Mouse (Mus musculus) testis, adult 2 months (tissue): Measurements from ENCODE around the gene Ablim2.

Experiments
- CTCF ChIP-seq: fragments of 200-500 bp; IDR thresholded peaks from 2 replicates; pipeline ENCODE4 v1.5.1; 2012; ENCODE audit warnings: low read depth, mild to moderate bottlenecking, inconsistent platforms, low read length, moderate library complexity; ENCODE audit not compliant: control insufficient read depth, insufficient read depth, insufficient replicate concordance
- POLR2A ChIP-seq: fragments of 200-500 bp; IDR thresholded peaks from 2 replicates; pipeline ENCODE4 v1.6.1; 2012; ENCODE audit warnings: low read depth, mild to moderate bottlenecking, inconsistent platforms, low read length, moderate library complexity; ENCODE audit not compliant: control insufficient read depth

DNA sequence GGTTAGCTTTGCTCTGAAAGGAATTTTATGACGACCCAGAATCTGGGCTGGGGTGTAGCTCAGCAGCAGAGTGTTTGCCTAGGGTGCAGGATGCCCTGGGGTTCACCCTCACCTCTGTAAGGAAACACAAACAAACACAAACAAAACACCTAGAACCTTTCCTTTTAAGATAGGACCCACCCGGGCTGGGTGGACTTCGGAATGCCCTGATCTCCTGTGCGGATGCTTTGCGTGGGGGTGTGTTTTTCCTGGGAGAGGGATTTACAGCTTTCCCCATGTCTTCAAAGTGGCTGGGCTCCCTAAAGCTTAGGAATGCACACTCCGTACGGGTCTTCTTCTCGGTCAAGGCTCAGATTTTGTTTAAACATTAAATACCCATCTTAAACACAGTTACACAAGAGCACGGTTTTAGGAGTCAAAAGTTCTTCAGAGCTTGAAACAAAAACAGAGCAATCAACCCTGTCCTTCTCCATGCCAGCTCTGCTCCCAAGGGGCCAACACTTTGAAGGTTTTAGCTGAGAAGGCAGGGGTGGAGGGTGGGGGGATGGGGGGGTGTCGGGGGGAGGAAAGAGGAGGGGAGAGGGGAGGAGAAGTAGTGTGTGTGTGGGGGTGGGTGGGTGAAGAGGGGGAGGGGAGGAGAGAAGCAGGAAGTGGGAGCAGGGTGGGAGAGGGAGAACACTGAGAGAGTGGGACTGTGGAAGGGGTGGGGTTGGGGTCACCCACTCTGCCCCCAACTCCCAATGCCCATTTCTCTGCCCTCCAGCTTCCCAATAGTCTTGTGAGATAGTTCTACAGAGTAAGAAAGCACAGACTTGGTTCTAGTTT lies 142.9 kb downstream of the Ablim2 start:
- no peak for TF ChIP-seq CTCF
- no peak for TF ChIP-seq POLR2A
